Mouse (Mus musculus): ENCODE data around the gene Snrnp70. TPM values are rescaled to one million over a fixed set of nuclear protein-coding genes. Genes with fewer than 3 reads are reported as not detected.

Snrnp70 gene
- polyA plus RNA-seq, 1 experiment from 2014 or later, result 183 TPM

GRCm38 (mm10) chr7:45419859-45420614 lies 24.5 kb upstream of the Snrnp70 start:
- Histone ChIP-seq H3K9me3 (no peaks in the 10 kb centered on the region), H3K9ac (no peak overlapping the region), H3K4me2 (no peak overlapping the region), H3K27me3 (peaks cover 66% of the 10 kb centered on the region), H3K4me1 (replicated peaks) (peaks cover 4% of the 10 kb centered on the region; the same call in 1 of the 2 replicates), H3K27ac (replicated peaks) (no peak overlapping the region), H3K36me3 (peaks cover 40% of the 10 kb centered on the region), H3K4me3 (no peak overlapping the region)
- WGBS, result 17% methylated on average over 27 of the region's 27 CpGs
- no peak for ATAC-seq (ENCODE audit: low FRiP score, low read depth)

- H3K4me3 ChIP-seq, result no peak overlapping the region
- peaks cover 20% of the 10 kb centered on the region for H3K36me3 ChIP-seq
- ATAC-seq (ENCODE audit: low FRiP score, low read depth), result no peak
- no peaks in the 10 kb centered on the region for H3K9me3 ChIP-seq
- peaks cover 86% of the 10 kb centered on the region for H3K27me3 ChIP-seq
- H3K4me2 ChIP-seq, result no peak overlapping the region
- 13% methylated on average over 13 of the region's 13 CpGs for WGBS
- no peak overlapping the region for H3K9ac ChIP-seq
- peaks cover 18% of the 10 kb centered on the region for H3K4me1 ChIP-seq (replicated peaks)
- no peak overlapping the region for H3K27ac ChIP-seq (replicated peaks)
These were observed 22.5 kb upstream of the Snrnp70 start for GRCm38 (mm10) chr7:45417962-45418492.

DNA sequence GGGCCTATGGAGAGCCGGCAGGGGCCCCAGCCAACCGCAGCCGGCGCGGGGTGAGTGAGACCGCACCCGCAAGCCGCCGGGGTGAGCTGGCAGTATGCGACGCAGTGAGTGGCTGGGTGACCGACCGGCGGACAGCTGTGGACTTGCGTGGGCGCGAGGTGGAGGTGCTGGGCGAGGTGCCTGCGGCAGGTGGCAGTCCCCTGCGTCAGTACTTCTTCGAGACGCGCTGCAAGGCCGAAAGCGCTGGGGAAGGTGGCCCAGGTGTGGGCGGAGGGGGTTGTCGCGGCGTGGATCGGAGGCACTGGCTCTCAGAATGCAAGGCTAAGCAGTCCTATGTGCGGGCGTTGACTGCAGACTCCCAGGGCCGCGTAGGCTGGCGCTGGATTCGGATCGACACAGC lies 20.1 kb upstream of the Snrnp70 start:
- H3K4me3 ChIP-seq, result peak overlapping the region; percentile 16
- H3K27me3 ChIP-seq, result peaks cover 96% of the 10 kb centered on the region
- 12% methylated on average over 37 of the region's 37 CpGs for WGBS
- H3K9ac ChIP-seq, result no peak overlapping the region
- H3K4me2 ChIP-seq, result peak overlapping the region; percentile 26
- H3K9me3 ChIP-seq, result no peaks in the 10 kb centered on the region
- ATAC-seq (ENCODE audit: low FRiP score, low read depth), result no peak
- H3K36me3 ChIP-seq, result no peaks in the 10 kb centered on the region
- H3K4me1 ChIP-seq (replicated peaks), result peaks cover 18% of the 10 kb centered on the region
- no peak overlapping the region for H3K27ac ChIP-seq (replicated peaks)

- H3K36me3 ChIP-seq, result no peaks in the 10 kb centered on the region
- no peak overlapping the region for H3K9ac ChIP-seq
- ATAC-seq (ENCODE audit: low FRiP score, low read depth), result no peak
- WGBS, result 43% methylated on average over 12 of the region's 12 CpGs
- no peak overlapping the region for H3K4me2 ChIP-seq
- H3K9me3 ChIP-seq, result no peaks in the 10 kb centered on the region
- H3K27ac ChIP-seq (replicated peaks), result no peak overlapping the region
- H3K27me3 ChIP-seq, result peaks cover 96% of the 10 kb centered on the region
- peaks cover 18% of the 10 kb centered on the region for H3K4me1 ChIP-seq (replicated peaks)
- H3K4me3 ChIP-seq, result no peak overlapping the region
These were observed 19.2 kb upstream of the Snrnp70 start for GRCm38 (mm10) chr7:45414740-45415224.

DNA sequence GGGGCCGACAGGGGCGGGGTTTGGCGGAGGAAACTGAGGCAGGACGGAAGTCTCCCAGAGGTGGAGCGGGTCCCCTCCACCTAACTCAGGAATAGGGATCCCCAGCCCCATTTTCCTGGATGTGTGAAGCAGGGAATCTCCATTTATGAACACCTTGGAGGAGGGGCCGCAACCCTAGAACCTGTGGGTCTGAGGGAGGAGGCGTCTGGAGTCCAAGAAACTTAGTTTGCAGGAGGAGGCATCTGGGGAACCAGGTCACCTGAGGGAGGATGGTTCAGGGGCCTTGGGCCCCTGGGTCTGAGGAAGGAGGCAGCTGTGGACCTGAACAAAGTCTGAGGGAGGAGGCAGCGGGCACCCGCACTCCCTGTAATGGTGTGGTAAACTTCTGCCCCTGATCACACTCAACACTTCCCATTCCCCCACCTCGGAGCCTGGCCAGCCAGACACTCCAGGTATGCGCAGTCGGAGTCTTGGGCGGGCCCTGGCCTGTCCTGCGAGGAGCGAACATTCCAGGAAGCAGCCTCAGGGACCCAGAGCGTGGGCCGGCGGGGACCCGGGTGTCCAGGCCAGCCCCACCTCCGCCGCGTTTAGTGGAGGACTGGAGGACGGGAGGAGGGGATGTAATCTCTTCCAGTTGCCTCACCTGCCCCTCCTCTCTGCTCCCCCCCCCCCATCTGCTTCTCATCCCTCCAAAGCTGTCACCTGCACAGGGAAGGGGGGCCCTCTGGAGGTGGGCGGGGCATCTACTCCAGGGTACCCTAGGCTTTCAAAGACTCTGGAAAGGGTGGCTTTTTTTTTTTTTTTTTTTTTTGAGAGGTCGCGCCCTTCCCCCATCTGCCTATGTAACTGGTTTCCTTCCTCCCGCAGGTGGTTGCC lies 18.6 kb upstream of the Snrnp70 start:
- peak; percentile 29; the same call in 1 of the 2 replicates for ATAC-seq (ENCODE audit: low FRiP score, low read depth)
- peak overlapping the region; percentile 85 for H3K4me2 ChIP-seq
- H3K9me3 ChIP-seq, result no peaks in the 10 kb centered on the region
- H3K27ac ChIP-seq (replicated peaks), result no peak overlapping the region
- peaks cover 18% of the 10 kb centered on the region for H3K4me1 ChIP-seq (replicated peaks)
- peak overlapping the region; percentile 49 for H3K4me3 ChIP-seq
- peaks cover 96% of the 10 kb centered on the region for H3K27me3 ChIP-seq
- no peaks in the 10 kb centered on the region for H3K36me3 ChIP-seq
- peak overlapping the region; percentile 43 for H3K9ac ChIP-seq
- WGBS, result 2% methylated on average over 26 of the region's 27 CpGs

GRCm38 (mm10) chr7:45413113-45413863 lies 17.7 kb upstream of the Snrnp70 start, which contains the start of gene Ntf5:
Gene Ntf5 (plus strand): TSS chr7:45413695.
- peaks cover 18% of the 10 kb centered on the region for H3K4me1 ChIP-seq (replicated peaks)
- H3K9ac ChIP-seq, result peak within 1 kb of the TSS; percentile 43
- peaks cover 96% of the 10 kb centered on the region for H3K27me3 ChIP-seq
- no peaks in the 10 kb centered on the region for H3K36me3 ChIP-seq
- peak within 1 kb of the TSS; percentile 49 for H3K4me3 ChIP-seq
- 4% methylated on average over 34 of the region's 45 CpGs for WGBS
- H3K4me2 ChIP-seq, result peak within 1 kb of the TSS; percentile 85
- H3K27ac ChIP-seq (replicated peaks), result no peak within 1 kb of the TSS
- peak; percentile 30 for ATAC-seq (ENCODE audit: low FRiP score, low read depth)
- H3K9me3 ChIP-seq, result no peaks in the 10 kb centered on the region

- 90% methylated on average over 2 of the region's 2 CpGs for WGBS
- H3K4me3 ChIP-seq, result no peak overlapping the region
- no peaks in the 10 kb centered on the region for H3K9me3 ChIP-seq
- no peaks in the 10 kb centered on the region for H3K36me3 ChIP-seq
- H3K27ac ChIP-seq (replicated peaks), result no peak overlapping the region
- H3K9ac ChIP-seq, result no peak overlapping the region
- no peak for ATAC-seq (ENCODE audit: low FRiP score, low read depth)
- H3K4me1 ChIP-seq (replicated peaks), result peaks cover 18% of the 10 kb centered on the region
- H3K27me3 ChIP-seq, result peaks cover 96% of the 10 kb centered on the region
- no peak overlapping the region for H3K4me2 ChIP-seq
These were observed 16.9 kb upstream of the Snrnp70 start for GRCm38 (mm10) chr7:45412421-45412820.

- no peak for ATAC-seq (ENCODE audit: low FRiP score, low read depth)
- WGBS, result 89% methylated on average over 8 of the region's 8 CpGs
- Histone ChIP-seq H3K9me3 (no peaks in the 10 kb centered on the region), H3K9ac (no peak overlapping the region), H3K27ac (replicated peaks) (no peak overlapping the region), H3K36me3 (no peaks in the 10 kb centered on the region), H3K4me3 (no peak overlapping the region), H3K27me3 (peaks cover 95% of the 10 kb centered on the region), H3K4me1 (replicated peaks) (peaks cover 23% of the 10 kb centered on the region), H3K4me2 (no peak overlapping the region)
These were observed 14.1 kb upstream of the Snrnp70 start for GRCm38 (mm10) chr7:45409497-45410163.

DNA sequence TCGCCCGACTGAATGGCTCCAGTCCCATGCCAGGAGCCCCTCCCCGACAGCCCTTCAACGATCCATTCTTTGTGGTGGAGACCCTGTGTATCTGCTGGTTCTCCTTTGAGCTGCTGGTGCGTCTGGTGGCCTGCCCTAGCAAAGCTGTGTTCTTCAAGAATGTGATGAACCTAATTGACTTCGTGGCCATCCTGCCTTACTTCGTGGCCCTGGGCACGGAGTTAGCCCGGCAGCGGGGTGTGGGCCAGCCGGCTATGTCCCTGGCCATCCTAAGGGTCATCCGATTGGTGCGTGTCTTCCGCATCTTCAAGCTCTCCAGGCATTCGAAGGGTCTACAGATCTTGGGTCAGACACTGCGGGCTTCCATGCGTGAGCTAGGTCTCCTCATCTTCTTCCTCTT lies 13.4 kb upstream of the Snrnp70 start:
- no peaks in the 10 kb centered on the region for H3K9me3 ChIP-seq
- no peaks in the 10 kb centered on the region for H3K36me3 ChIP-seq
- no peak overlapping the region for H3K4me3 ChIP-seq
- H3K27ac ChIP-seq (replicated peaks), result no peak overlapping the region
- H3K4me2 ChIP-seq, result no peak overlapping the region
- H3K4me1 ChIP-seq (replicated peaks), result peaks cover 18% of the 10 kb centered on the region
- peaks cover 89% of the 10 kb centered on the region for H3K27me3 ChIP-seq
- WGBS, result 88% methylated on average over 17 of the region's 17 CpGs
- no peak overlapping the region for H3K9ac ChIP-seq
- no peak for ATAC-seq (ENCODE audit: low FRiP score, low read depth)

- H3K9me3 ChIP-seq, result no peaks in the 10 kb centered on the region
- H3K4me1 ChIP-seq (replicated peaks), result peaks cover 12% of the 10 kb centered on the region
- H3K4me3 ChIP-seq, result no peak overlapping the region
- H3K27me3 ChIP-seq, result peaks cover 83% of the 10 kb centered on the region
- ATAC-seq (ENCODE audit: low FRiP score, low read depth), result no peak
- no peak overlapping the region for H3K27ac ChIP-seq (replicated peaks)
- H3K36me3 ChIP-seq, result no peaks in the 10 kb centered on the region
- no peak overlapping the region for H3K4me2 ChIP-seq
- WGBS, result 75% methylated on average over 7 of the region's 7 CpGs
- H3K9ac ChIP-seq, result no peak overlapping the region
These were observed 12.8 kb upstream of the Snrnp70 start for GRCm38 (mm10) chr7:45408351-45408750.

GRCm38 (mm10) chr7:45407836-45408235 lies 12.3 kb upstream of the Snrnp70 start:
- Histone ChIP-seq H3K36me3 (no peaks in the 10 kb centered on the region), H3K9me3 (no peaks in the 10 kb centered on the region), H3K27me3 (peaks cover 77% of the 10 kb centered on the region), H3K4me2 (no peak overlapping the region), H3K27ac (replicated peaks) (no peak overlapping the region), H3K4me1 (replicated peaks) (peaks cover 8% of the 10 kb centered on the region; the same call in 1 of the 2 replicates), H3K9ac (no peak overlapping the region), H3K4me3 (no peak overlapping the region)
- WGBS, result 84% methylated on average over 10 of the region's 10 CpGs
- no peak for ATAC-seq (ENCODE audit: low FRiP score, low read depth)

Data from hindbrain, embryonic 15.5 days (tissue).